Mouse (Mus musculus) heart, adult 8-10 months (tissue): ENCODE results near the gene 3110040N11Rik. TPM values are rescaled to one million over a fixed set of nuclear protein-coding genes. Genes with fewer than 3 reads are reported as not detected.

Experiments used
- DNase-seq: peaks from one replicate; pipeline ENCODE4 v3.0.0; 2022; ENCODE audit warnings: low spot score
- total RNA-seq, 4 experiments: library from RNA; stranded (reverse); gene quantifications; 2 replicates each; pipeline ENCODE4 v1.2.4; 2022

The 3110040N11Rik gene
- total RNA-seq, 4 experiments from 2014 or later = 29.1 to 34.0 (median 32.1) TPM

DNA sequence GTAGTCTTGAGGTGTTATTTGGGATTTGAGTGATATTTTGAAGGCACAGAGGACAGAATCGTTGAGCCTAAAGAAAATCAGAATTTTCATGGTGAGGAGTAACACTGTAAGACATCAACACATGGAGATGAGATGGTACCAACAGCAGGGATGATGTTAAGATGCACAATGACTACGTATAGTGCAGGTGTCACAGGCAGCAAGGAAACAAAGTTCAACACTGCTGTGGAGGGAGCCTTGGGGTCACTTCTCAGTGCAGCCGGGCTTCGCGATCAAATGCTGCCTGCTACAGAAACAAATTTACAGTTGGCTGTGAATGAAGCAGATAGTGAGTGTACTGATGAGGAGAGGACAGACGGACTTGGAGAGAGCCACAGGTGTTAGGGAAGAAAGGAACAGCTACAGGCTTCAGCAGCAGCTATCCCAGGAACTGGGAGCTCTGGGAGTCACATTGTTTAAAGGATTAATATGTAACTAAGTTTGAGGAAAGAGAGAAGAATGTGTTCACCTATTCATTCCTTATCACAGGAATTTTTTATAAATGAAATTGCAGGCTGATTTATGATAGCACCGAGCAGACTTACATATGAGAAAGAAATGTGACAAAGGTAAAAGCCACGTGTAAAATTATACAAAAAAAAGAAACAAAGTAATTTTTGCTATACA is 50.4 kb downstream of the 3110040N11Rik start:
- no peak for DNase-seq

GRCm38 (mm10) chr7:81735300-81736048 is 53.8 kb downstream of the 3110040N11Rik start:
- no peak for DNase-seq

- no peak for DNase-seq
Observed at GRCm38 (mm10) chr7:81732183-81733089, 56.8 kb downstream of the 3110040N11Rik start.

Other genes with a start within 250 kb of the 3110040N11Rik start
- gene Fsd2, start 222.5 kb downstream of the 3110040N11Rik start, total RNA-seq = 100 to 1,000 TPM; 349 to 382 (median 364) TPM
- 10 to 100 TPM in 1 of 4 experiments, 1 to 10 TPM in 3; 7.8 to 10.2 (median 8.4) TPM for gene Whamm, start 218.2 kb downstream of the 3110040N11Rik start, total RNA-seq
- gene Homer2, start 82.0 kb downstream of the 3110040N11Rik start, total RNA-seq = 100 to 1,000 TPM in 2 of 4 experiments, 10 to 100 TPM in 2; 87.9 to 110 (median 104) TPM
- 10 to 100 TPM; 24.8 to 28.8 (median 25.8) TPM for gene Ramac, start 26.6 kb downstream of the 3110040N11Rik start, total RNA-seq
- 100 to 1,000 TPM; 134 to 162 (median 154) TPM for gene Btbd1, start 40.0 kb upstream of the 3110040N11Rik start, total RNA-seq
- not detected for gene Gm10160, start 66.3 kb upstream of the 3110040N11Rik start, total RNA-seq
- gene Tm6sf1, start 69.5 kb upstream of the 3110040N11Rik start, total RNA-seq = 10 to 100 TPM in 1 of 4 experiments, 1 to 10 TPM in 3; 8.0 to 10.9 (median 8.8) TPM
- 1 to 10 TPM; 7.1 to 9.5 (median 8.9) TPM for gene Hdgfl3, start 145.0 kb upstream of the 3110040N11Rik start, total RNA-seq
- 1 to 10 TPM; 1.5 to 2.2 (median 1.6) TPM for gene Bnc1, start 202.8 kb upstream of the 3110040N11Rik start, total RNA-seq